ENCODE assay signal across 14 mouse cellular contexts in genomic region chr13:13162777-13163485, GRCm38 (mm10). TPM values are rescaled to one million over a fixed set of nuclear protein-coding genes. Genes with fewer than 3 reads are reported as not detected.
"Had no signal": no experiment of that assay in that cellular context is flagged by ENCODE, and none has a peak within 500 bp of the region (broad histone marks: within the 10 kb centered on the region; RNA-seq: fewer than 3 reads in every experiment).

No protein-coding gene starts in this region.

RNA-seq across cellular contexts. Expression of gene Prl2c5, which starts 19.6 kb away (rescaled TPM):
- total RNA-seq: megakaryocyte, adult 5-6 weeks; megakaryocyte-erythroid progenitor cell, adult 5-6 weeks had no signal
- polyA plus RNA-seq: liver, embryonic 16.5 days; lung, embryonic 14.5 days; lung, embryonic 16.5 days; midbrain, embryonic 10.5 days; midbrain, embryonic 12.5 days; midbrain, embryonic 14.5 days; midbrain, embryonic 16.5 days; neural tube, embryonic 12.5 days; neural tube, embryonic 14.5 days; small intestine, adult 2 months; stomach, embryonic 14.5 days; stomach, embryonic 16.5 days had no signal
